Mouse (Mus musculus): ENCODE measurements at regions not wholly inside any gene's neighbourhood (a gene's known extent, or its start where the extent isn't known, plus 50 kb on each side); places are given as distances from the start of the nearest gene placed in this dataset.

GRCm38 (mm10) chr13:104580686-104581350 is 211.5 kb upstream of the Srek1ip1 start:
- no peaks in the 10 kb centered on the region for H3K9me3 ChIP-seq
- no peaks in the 10 kb centered on the region for H3K27me3 ChIP-seq
- ATAC-seq (ENCODE audit: low FRiP score): no peak
- 59% methylated on average over 9 of the region's 9 CpGs for WGBS
- H3K4me1 ChIP-seq (replicated peaks): 0 out of 2 replicates have a peak, but pooled peaks cover 5% of the 10 kb centered on the region
- H3K4me2 ChIP-seq: no peak overlapping the region
- no peaks in the 10 kb centered on the region for H3K36me3 ChIP-seq
- H3K9ac ChIP-seq: no peak overlapping the region
- H3K27ac ChIP-seq: no peak overlapping the region
- H3K4me3 ChIP-seq: no peak overlapping the region

All from hindbrain, embryonic 13.5 days (tissue).